Mouse (Mus musculus) liver, embryonic 16.5 days (tissue): ENCODE results near the gene Fcho2. TPM values are rescaled to one million over a fixed set of nuclear protein-coding genes. Genes with fewer than 3 reads are reported as not detected.

Source experiments
- ATAC-seq: fragments of 200-750 bp; cut with Nextera tagmentation; 2 replicates; pipeline ENCODE4 v1.8.0; 2017; ENCODE audit warnings: low read depth, mild to moderate bottlenecking, moderate number of reproducible peaks, moderate library complexity
- H3K27ac ChIP-seq: fragments of 300-500 bp; sonication (generic); 2 replicates; pipeline ENCODE4 v1.5.1; 2014; ENCODE audit warnings: mild to moderate bottlenecking, low read length
- H3K27me3 ChIP-seq: fragments of 300-500 bp; sonication (generic); 2 replicates; pipeline ENCODE4 v1.6.1; 2014; ENCODE audit warnings: low read depth, low read length, mixed read lengths; ENCODE audit not compliant: control insufficient read depth, insufficient read depth
- H3K36me3 ChIP-seq: fragments of 300-500 bp; sonication (generic); 2 replicates; pipeline ENCODE4 v1.6.1; 2014; ENCODE audit warnings: mild to moderate bottlenecking; ENCODE audit not compliant: control insufficient read depth, insufficient read depth
- H3K4me1 ChIP-seq: fragments of 300-500 bp; sonication (generic); 2 replicates; pipeline ENCODE4 v1.6.1; 2014; ENCODE audit warnings: low read depth, low read length, mixed read lengths; ENCODE audit not compliant: control insufficient read depth
- H3K4me2 ChIP-seq: fragments of 300-500 bp; sonication (generic); 2 replicates; pipeline ENCODE4 v1.6.1; 2014; ENCODE audit warnings: low read depth, low read length, mixed read lengths
- H3K4me3 ChIP-seq: fragments of 300-500 bp; sonication (generic); 2 replicates; pipeline ENCODE4 v1.5.1; 2014; ENCODE audit warnings: low read depth, mild to moderate bottlenecking, low read length
- H3K9ac ChIP-seq: fragments of 300-500 bp; sonication (generic); 2 replicates; pipeline ENCODE4 v1.6.1; 2014; ENCODE audit warnings: low read depth, low read length
- H3K9me3 ChIP-seq: fragments of 300-500 bp; sonication (generic); replicated peaks from 2 replicates; pipeline ENCODE4 v1.6.1; 2016; ENCODE audit warnings: low read length; ENCODE audit not compliant: control insufficient read depth
- WGBS: fragments of 180-500 bp; shearing (Covaris S2); extraction: QIAGEN DNeasy Blood & Tissue Kit; methylation state at CpG from one replicate; pipeline ENCODE4 v1.1.7; 2014; ENCODE audit not compliant: insufficient replicate concordance; 5-methylcytosine and 5-hydroxymethylcytosine counted together
- polyA plus RNA-seq: library from polyadenylated mRNA; unstranded; fragments of >200 nt; fragmentation: Nextera tagmentation; extraction: Ambion mirVana; gene quantifications from 2 replicates; pipeline ENCODE4 v1.2.1, GENCODE M21; 2015

Gene Fcho2
- polyA plus RNA-seq: 31.1 and 33.8 TPM in 2 replicates

GRCm38 (mm10) chr13:98815147-98815785 is at the start of gene Fcho2:
Gene Fcho2, minus strand, starts transcription at chr13:98815449.
- H3K4me3 ChIP-seq: peak within 1 kb of the TSS; percentile 95
- H3K9ac ChIP-seq: peak within 1 kb of the TSS; percentile 99
- H3K4me2 ChIP-seq: peak within 1 kb of the TSS; percentile 70
- peak; percentile 96 for ATAC-seq
- H3K4me1 ChIP-seq: peaks cover 20% of the 10 kb centered on the region
- WGBS: 0% methylated on average over 53 of the region's 61 CpGs
- no peaks in the 10 kb centered on the region for H3K36me3 ChIP-seq
- no peaks in the 10 kb centered on the region for H3K9me3 ChIP-seq
- peak within 1 kb of the TSS; percentile 99 for H3K27ac ChIP-seq
- no peaks in the 10 kb centered on the region for H3K27me3 ChIP-seq

- Histone ChIP-seq H3K4me1 (no peaks in the 10 kb centered on the region), H3K27ac (no peak overlapping the region), H3K4me2 (no peak overlapping the region), H3K4me3 (no peak overlapping the region), H3K27me3 (no peaks in the 10 kb centered on the region), H3K9me3 (no peaks in the 10 kb centered on the region), H3K36me3 (peaks cover 55% of the 10 kb centered on the region), H3K9ac (no peak overlapping the region)
- WGBS: 83% methylated on average over 8 of the region's 8 CpGs
- ATAC-seq: no peak
These were observed 40.0 kb upstream of the Fcho2 start for GRCm38 (mm10) chr13:98855291-98855690.

GRCm38 (mm10) chr13:98845794-98846193 is 30.5 kb upstream of the Fcho2 start:
- Histone ChIP-seq H3K4me2 (no peak overlapping the region), H3K4me1 (no peaks in the 10 kb centered on the region), H3K4me3 (no peak overlapping the region), H3K36me3 (peaks cover 15% of the 10 kb centered on the region), H3K9me3 (no peaks in the 10 kb centered on the region), H3K27ac (no peak overlapping the region), H3K9ac (no peak overlapping the region), H3K27me3 (no peaks in the 10 kb centered on the region)
- WGBS: 65% methylated on average over 1 of the region's 1 CpGs
- no peak for ATAC-seq

GRCm38 (mm10) chr13:98836423-98837088 is 21.3 kb upstream of the Fcho2 start:
- no peak overlapping the region for H3K4me2 ChIP-seq
- H3K27ac ChIP-seq: no peak overlapping the region
- WGBS: 67% methylated on average over 6 of the region's 6 CpGs
- H3K9me3 ChIP-seq: no peaks in the 10 kb centered on the region
- H3K36me3 ChIP-seq: peaks cover 3% of the 10 kb centered on the region
- peaks cover 3% of the 10 kb centered on the region for H3K4me1 ChIP-seq
- H3K27me3 ChIP-seq: no peaks in the 10 kb centered on the region
- no peak overlapping the region for H3K9ac ChIP-seq
- H3K4me3 ChIP-seq: no peak overlapping the region
- ATAC-seq: 0 out of 2 replicates have a peak, but pooled peaks have one; percentile 28

- Histone ChIP-seq H3K4me2 (no peak overlapping the region), H3K36me3 (peaks cover 3% of the 10 kb centered on the region), H3K9me3 (no peaks in the 10 kb centered on the region), H3K27ac (no peak overlapping the region), H3K27me3 (no peaks in the 10 kb centered on the region), H3K9ac (no peak overlapping the region), H3K4me3 (no peak overlapping the region), H3K4me1 (peaks cover 3% of the 10 kb centered on the region)
- 23% methylated on average over 5 of the region's 5 CpGs for WGBS
- peak; percentile 66 for ATAC-seq
These were observed 20.5 kb upstream of the Fcho2 start for GRCm38 (mm10) chr13:98835740-98836139.

GRCm38 (mm10) chr13:98834723-98835122 is 19.5 kb upstream of the Fcho2 start:
- Histone ChIP-seq H3K36me3 (no peaks in the 10 kb centered on the region), H3K9me3 (no peaks in the 10 kb centered on the region), H3K27ac (no peak overlapping the region), H3K4me2 (no peak overlapping the region), H3K27me3 (no peaks in the 10 kb centered on the region), H3K4me3 (no peak overlapping the region), H3K9ac (no peak overlapping the region), H3K4me1 (peaks cover 3% of the 10 kb centered on the region)
- 74% methylated on average over 3 of the region's 3 CpGs for WGBS
- ATAC-seq: no peak

- Histone ChIP-seq H3K36me3 (no peaks in the 10 kb centered on the region), H3K4me3 (no peak overlapping the region), H3K9ac (no peak overlapping the region), H3K27ac (no peak overlapping the region), H3K4me2 (no peak overlapping the region), H3K9me3 (no peaks in the 10 kb centered on the region), H3K4me1 (peaks cover 3% of the 10 kb centered on the region), H3K27me3 (no peaks in the 10 kb centered on the region)
- no peak for ATAC-seq
- 55% methylated on average over 1 of the region's 1 CpGs for WGBS
These were observed 18.9 kb upstream of the Fcho2 start for GRCm38 (mm10) chr13:98834199-98834598.

GRCm38 (mm10) chr13:98832451-98833450 is 17.5 kb upstream of the Fcho2 start:
- H3K4me3 ChIP-seq: no peak overlapping the region
- no peak overlapping the region for H3K9ac ChIP-seq
- WGBS: 57% methylated on average over 10 of the region's 10 CpGs
- H3K36me3 ChIP-seq: no peaks in the 10 kb centered on the region
- no peak overlapping the region for H3K27ac ChIP-seq
- H3K4me1 ChIP-seq: peaks cover 3% of the 10 kb centered on the region
- H3K9me3 ChIP-seq: no peaks in the 10 kb centered on the region
- H3K27me3 ChIP-seq: no peaks in the 10 kb centered on the region
- no peak for ATAC-seq
- no peak overlapping the region for H3K4me2 ChIP-seq
